ENCODE assay signal across 13 mouse cellular contexts in the genomic region with DNA sequence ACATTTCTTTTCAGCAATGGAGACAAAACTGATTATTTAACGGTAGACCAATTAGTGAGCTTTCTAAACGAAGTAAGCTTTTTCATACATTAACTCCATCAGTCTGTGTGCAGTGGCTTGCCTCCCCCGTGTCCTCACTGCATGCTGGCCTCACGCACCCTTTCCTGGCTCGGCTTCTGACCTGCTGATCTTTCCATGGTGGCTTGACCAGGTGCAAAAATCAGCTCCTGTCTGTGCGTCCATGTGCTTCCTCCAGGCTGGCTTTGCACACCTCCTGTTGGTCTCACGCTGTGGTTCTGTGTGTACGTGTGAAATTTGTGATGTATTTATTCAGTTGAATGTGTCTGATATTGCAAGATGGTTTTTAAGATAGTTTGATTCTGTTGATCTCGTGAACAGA.
"Had no signal": no experiment of that assay in that cellular context is flagged by ENCODE, and none has a peak within 500 bp of the region (broad histone marks: within the 10 kb centered on the region; RNA-seq: fewer than 3 reads in every experiment).

No protein-coding gene starts in this region.

- H3K9ac ChIP-seq: limb, embryonic 15.5 days; liver, embryonic 13.5 days; liver, postnatal 0 days; lung, embryonic 15.5 days; midbrain, embryonic 12.5 days had no signal

- H3K4me1 ChIP-seq: limb, embryonic 15.5 days; liver, embryonic 13.5 days; lung, embryonic 15.5 days; midbrain, embryonic 12.5 days had no signal

- H3K27me3 ChIP-seq: limb, embryonic 15.5 days; liver, embryonic 13.5 days; lung, embryonic 15.5 days; midbrain, embryonic 12.5 days had no signal

- H3K4me3 ChIP-seq: limb, embryonic 15.5 days; liver, embryonic 13.5 days; lung, embryonic 15.5 days; midbrain, embryonic 12.5 days had no signal

- DNase-seq: kidney, postnatal 36 days; layer of hippocampus, adult 9-11 months; layer of hippocampus, postnatal 36 days; liver, embryonic 13.5 days; liver, postnatal 0 days; lung, postnatal 14 days; right cerebral cortex, postnatal 14 days; thymus, postnatal 36 days had no signal

- H3K4me2 ChIP-seq: limb, embryonic 15.5 days; liver, embryonic 13.5 days; lung, embryonic 15.5 days; midbrain, embryonic 12.5 days had no signal

- H3K9me3 ChIP-seq: limb, embryonic 15.5 days; liver, embryonic 13.5 days; lung, embryonic 15.5 days; midbrain, embryonic 12.5 days had no signal

- H3K27ac ChIP-seq: kidney, postnatal 0 days; limb, embryonic 15.5 days; liver, embryonic 13.5 days; lung, embryonic 15.5 days; midbrain, embryonic 12.5 days had no signal

- H3K36me3 ChIP-seq: limb, embryonic 15.5 days; liver, embryonic 13.5 days; lung, embryonic 15.5 days; midbrain, embryonic 12.5 days had no signal

- ATAC-seq: liver, postnatal 0 days; midbrain, embryonic 16.5 days had no signal
